Mouse (Mus musculus) small intestine, adult 2 months (tissue): ENCODE results near the gene Otop2. TPM values are rescaled to one million over a fixed set of nuclear protein-coding genes. Genes with fewer than 3 reads are reported as not detected.

Experiments
- H3K27ac ChIP-seq: fragments of 200-500 bp; 2 replicates; pipeline ENCODE4 v1.5.1; 2012; ENCODE audit warnings: low read depth, low read length, control low read depth, inconsistent platforms; ENCODE audit not compliant: insufficient read depth
- H3K27me3 ChIP-seq: fragments of 200-500 bp; 2 replicates; pipeline ENCODE4 v1.6.1; 2012; ENCODE audit warnings: mild to moderate bottlenecking, moderate library complexity, low read length, inconsistent platforms; ENCODE audit not compliant: control insufficient read depth, insufficient read depth
- H3K36me3 ChIP-seq: fragments of 200-500 bp; 2 replicates; pipeline ENCODE4 v1.6.1; 2012; ENCODE audit warnings: mild to moderate bottlenecking, low read length, control low read depth, inconsistent platforms; ENCODE audit not compliant: control insufficient read depth, insufficient read depth
- H3K4me1 ChIP-seq: fragments of 200-500 bp; 2 replicates; pipeline ENCODE4 v1.6.1; 2012; ENCODE audit warnings: low read length, inconsistent platforms, mixed read lengths; ENCODE audit not compliant: control insufficient read depth, insufficient read depth, insufficient read length
- H3K4me3 ChIP-seq: fragments of 200-500 bp; 2 replicates; pipeline ENCODE4 v1.5.1; 2012; ENCODE audit warnings: low read depth, mild to moderate bottlenecking, control low read depth, inconsistent platforms, low read length, moderate library complexity
- CTCF ChIP-seq: fragments of 200-500 bp; IDR thresholded peaks from 2 replicates; pipeline ENCODE4 v1.5.1; 2012; ENCODE audit warnings: low read depth, mild to moderate bottlenecking, control low read depth, inconsistent platforms, low read length, moderate library complexity, mixed read lengths; ENCODE audit not compliant: insufficient replicate concordance, insufficient read length; ENCODE audit errors: extremely low read depth
- POLR2A ChIP-seq: fragments of 200-500 bp; IDR thresholded peaks from 2 replicates; pipeline ENCODE4 v1.6.1; 2012; ENCODE audit warnings: low read depth, mild to moderate bottlenecking, control low read depth, inconsistent platforms, low read length, moderate library complexity
- WGBS: fragments of 180-500 bp; shearing (Covaris S2); methylation state at CpG from one replicate; pipeline ENCODE4 v1.1.7; 2018; 5-methylcytosine and 5-hydroxymethylcytosine counted together
- polyA plus RNA-seq: library from polyadenylated mRNA; depleted of rRNA; stranded (reverse); fragments of >200 nt; gene quantifications from 2 replicates; pipeline ENCODE4 v1.2.3, GENCODE M21; 2012

Otop2 gene
- polyA plus RNA-seq, 1 experiment = 1.3 TPM

DNA sequence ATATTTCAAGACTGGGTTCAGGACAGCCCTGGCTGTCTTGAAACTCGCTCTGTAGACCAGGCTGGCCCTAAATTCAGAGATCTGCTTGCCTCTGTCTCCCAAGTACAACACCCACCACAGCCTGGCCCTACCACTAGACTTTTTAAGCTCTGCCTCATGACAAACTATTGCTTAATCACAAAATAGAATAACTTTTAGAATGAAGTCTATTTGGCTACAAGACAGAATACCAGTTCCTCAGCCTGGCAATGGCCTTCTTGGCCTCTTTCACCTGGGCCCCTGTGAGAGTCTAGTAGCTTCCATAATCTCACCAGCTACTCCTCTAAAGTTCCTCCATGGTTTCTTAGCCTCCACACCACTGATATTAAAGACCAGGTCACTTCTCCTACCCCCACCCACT, 16.6 kb upstream of the Otop2 start:
- Histone ChIP-seq H3K4me1 (peaks cover 11% of the 10 kb centered on the region; the same call in 1 of the 2 replicates), H3K27ac (no peak overlapping the region), H3K27me3 (no peaks in the 10 kb centered on the region), H3K36me3 (no peaks in the 10 kb centered on the region), H3K4me3 (no peak overlapping the region)
- 86% methylated on average over 1 of the region's 1 CpGs for WGBS
- TF ChIP-seq CTCF = no peak
- TF ChIP-seq POLR2A = no peak

- Histone ChIP-seq H3K27me3 (no peaks in the 10 kb centered on the region), H3K36me3 (no peaks in the 10 kb centered on the region), H3K4me1 (peaks cover 8% of the 10 kb centered on the region; the same call in 1 of the 2 replicates), H3K27ac (no peak overlapping the region), H3K4me3 (no peak overlapping the region)
- TF ChIP-seq CTCF (no peak), POLR2A (no peak)
- WGBS = 40% methylated on average over 6 of the region's 6 CpGs
These were observed 16.0 kb upstream of the Otop2 start for GRCm38 (mm10) chr11:115290919-115291318.

GRCm38 (mm10) chr11:115291503-115291902, 15.5 kb upstream of the Otop2 start:
- Histone ChIP-seq H3K27ac (no peak overlapping the region), H3K36me3 (no peaks in the 10 kb centered on the region), H3K27me3 (no peaks in the 10 kb centered on the region), H3K4me3 (no peak overlapping the region), H3K4me1 (peaks cover 8% of the 10 kb centered on the region; the same call in 1 of the 2 replicates)
- TF ChIP-seq POLR2A = no peak
- TF ChIP-seq CTCF = no peak
- WGBS = 87% methylated on average over 10 of the region's 10 CpGs

DNA sequence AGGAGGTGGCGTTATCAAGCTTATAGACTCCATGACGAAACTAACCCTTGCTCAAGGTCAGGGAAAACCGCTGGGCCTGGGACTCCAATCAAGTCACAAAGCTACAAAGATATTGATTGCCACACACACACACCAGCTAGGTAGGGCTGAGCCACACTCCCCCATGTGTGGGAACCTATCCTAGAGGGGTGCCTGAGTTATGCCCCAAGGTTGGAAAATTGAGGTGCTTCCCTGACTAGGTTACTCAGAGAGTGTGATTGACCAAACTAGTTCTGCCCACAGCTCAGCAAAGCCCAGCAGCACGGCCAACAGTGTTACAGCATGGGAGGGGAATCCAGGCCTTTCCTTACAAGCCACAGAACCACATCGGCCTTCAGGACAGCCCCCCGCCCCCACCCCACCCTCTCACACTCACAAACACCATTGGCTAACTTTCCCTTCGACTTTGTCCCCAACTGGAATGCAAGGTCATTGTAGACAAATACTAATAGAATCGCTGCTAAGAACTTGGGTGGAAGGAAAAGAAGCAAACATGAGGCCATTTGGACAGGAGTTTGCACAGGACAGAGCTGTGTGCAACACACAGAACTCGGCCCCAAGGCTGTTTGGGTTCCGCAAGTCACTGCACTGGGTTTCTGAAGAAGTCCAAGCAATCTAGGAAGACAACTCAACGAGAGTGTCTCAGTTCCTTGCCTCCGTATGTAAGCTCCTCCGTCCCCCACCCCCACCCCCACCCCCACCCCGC, 14.2 kb upstream of the Otop2 start:
- peaks cover 14% of the 10 kb centered on the region for H3K4me1 ChIP-seq
- no peak overlapping the region for H3K27ac ChIP-seq
- H3K4me3 ChIP-seq = no peak overlapping the region
- WGBS = 42% methylated on average over 14 of the region's 14 CpGs
- no peaks in the 10 kb centered on the region for H3K27me3 ChIP-seq
- no peaks in the 10 kb centered on the region for H3K36me3 ChIP-seq
- TF ChIP-seq POLR2A = no peak
- TF ChIP-seq CTCF = no peak

DNA sequence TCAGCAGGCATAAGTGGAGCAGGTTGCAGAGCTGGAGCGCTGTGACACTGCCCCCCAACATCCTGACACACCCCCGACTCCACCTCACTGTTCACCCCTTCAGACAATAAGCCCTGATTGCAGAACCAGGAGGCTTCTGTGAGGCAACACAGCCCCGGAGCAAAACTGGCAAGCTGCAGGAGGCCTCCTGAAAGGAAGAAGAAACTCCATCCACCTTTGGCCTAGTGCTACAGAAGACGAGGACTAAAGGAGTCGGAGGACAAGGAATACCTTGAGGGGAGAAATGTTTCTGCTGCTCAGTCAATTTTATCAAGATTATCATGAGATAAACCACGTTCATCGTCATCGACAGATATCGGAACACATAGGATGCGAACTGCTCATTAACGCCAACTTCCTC, 11.0 kb upstream of the Otop2 start:
- Histone ChIP-seq H3K36me3 (no peaks in the 10 kb centered on the region), H3K4me3 (no peak overlapping the region), H3K27me3 (no peaks in the 10 kb centered on the region), H3K4me1 (peaks cover 14% of the 10 kb centered on the region), H3K27ac (no peak overlapping the region)
- WGBS = 87% methylated on average over 11 of the region's 11 CpGs
- TF ChIP-seq POLR2A (no peak), CTCF (no peak)

GRCm38 (mm10) chr11:115296471-115297210, 10.3 kb upstream of the Otop2 start:
- Histone ChIP-seq H3K36me3 (no peaks in the 10 kb centered on the region), H3K27me3 (no peaks in the 10 kb centered on the region), H3K4me3 (peak overlapping the region; percentile 65), H3K4me1 (peaks cover 14% of the 10 kb centered on the region), H3K27ac (no peak overlapping the region)
- TF ChIP-seq POLR2A = no peak
- no peak for TF ChIP-seq CTCF
- WGBS = 33% methylated on average over 21 of the region's 21 CpGs

DNA sequence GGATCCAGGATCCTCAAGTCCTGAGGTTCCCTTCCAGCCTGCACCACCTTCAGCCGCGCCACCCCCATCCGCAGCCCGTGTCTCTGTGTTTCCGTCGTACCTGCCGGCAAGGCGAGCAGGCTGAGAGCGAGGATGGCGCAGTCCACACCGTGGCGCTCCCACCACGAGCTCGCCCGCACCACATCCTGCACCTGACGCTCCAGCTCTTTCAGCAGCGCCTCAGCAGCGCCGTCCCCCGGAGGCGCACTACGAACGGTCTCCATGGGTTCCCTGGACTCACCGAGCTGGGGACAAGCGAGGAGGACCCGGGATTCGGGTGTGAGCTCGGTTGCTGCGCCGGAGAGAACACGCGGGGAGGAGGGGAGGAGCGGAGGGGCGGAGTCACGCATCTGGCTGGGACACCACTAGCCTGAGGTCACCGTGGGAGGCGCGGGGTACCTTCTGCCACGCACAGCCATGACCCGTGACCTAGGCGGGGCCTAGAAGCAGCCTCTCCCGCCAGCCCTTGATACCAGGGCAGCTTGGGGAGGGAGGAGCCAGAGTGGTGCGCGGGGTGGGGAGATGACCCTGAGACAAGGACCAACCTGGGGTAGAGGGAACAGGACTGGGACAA, 9.6 kb upstream of the Otop2 start, which contains the start of gene Fads6:
Gene Fads6 (minus strand): TSS at position 450 of the 613 bp plus-strand sequence.
- Histone ChIP-seq H3K27ac (no peak within 1 kb of the TSS), H3K4me1 (peaks cover 12% of the 10 kb centered on the region), H3K27me3 (no peaks in the 10 kb centered on the region), H3K36me3 (no peaks in the 10 kb centered on the region), H3K4me3 (peak within 1 kb of the TSS; percentile 65)
- no peak for TF ChIP-seq POLR2A
- no peak; the same call in 1 of the 2 replicates for TF ChIP-seq CTCF
- WGBS = 2% methylated on average over 43 of the region's 44 CpGs
